Mouse (Mus musculus) left cerebral cortex, adult 11 months (tissue): ENCODE measurements around the gene Ccdc82.

ENCODE experiments used
- DNase-seq: peaks from one replicate; pipeline ENCODE4 v3.0.0; 2022; ENCODE audit warnings: low spot score

Ccdc82 gene

GRCm38 (mm10) chr9:13246815-13247638, at the start of gene Ccdc82:
Gene Ccdc82 (plus strand): TSS chr9:13246955.
- DNase-seq: peak; percentile 61

GRCm38 (mm10) chr9:13200079-13200478, 46.7 kb upstream of the Ccdc82 start:
- DNase-seq: no peak

- no peak for DNase-seq
Observed at GRCm38 (mm10) chr9:13203109-13203508, 43.6 kb upstream of the Ccdc82 start.

DNA sequence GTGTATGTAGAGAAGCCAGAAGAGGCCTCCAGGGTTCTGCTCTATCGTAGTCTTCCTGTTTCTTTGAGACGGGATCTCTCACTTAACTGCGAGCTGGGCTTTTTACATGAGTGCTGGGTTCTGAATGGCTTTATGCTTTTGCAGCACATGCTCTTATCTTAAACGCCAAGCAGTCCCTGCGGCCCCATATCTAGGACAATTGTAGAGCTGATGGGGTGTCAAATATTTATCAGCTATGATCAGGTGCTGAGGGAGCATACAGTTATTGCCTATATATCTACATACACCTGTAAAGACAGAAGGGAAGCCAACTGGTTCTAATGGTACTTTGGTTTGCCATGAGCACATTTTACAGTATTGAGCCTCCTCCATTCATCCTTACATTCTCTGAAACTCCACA, 43.1 kb upstream of the Ccdc82 start:
- DNase-seq: no peak

DNA sequence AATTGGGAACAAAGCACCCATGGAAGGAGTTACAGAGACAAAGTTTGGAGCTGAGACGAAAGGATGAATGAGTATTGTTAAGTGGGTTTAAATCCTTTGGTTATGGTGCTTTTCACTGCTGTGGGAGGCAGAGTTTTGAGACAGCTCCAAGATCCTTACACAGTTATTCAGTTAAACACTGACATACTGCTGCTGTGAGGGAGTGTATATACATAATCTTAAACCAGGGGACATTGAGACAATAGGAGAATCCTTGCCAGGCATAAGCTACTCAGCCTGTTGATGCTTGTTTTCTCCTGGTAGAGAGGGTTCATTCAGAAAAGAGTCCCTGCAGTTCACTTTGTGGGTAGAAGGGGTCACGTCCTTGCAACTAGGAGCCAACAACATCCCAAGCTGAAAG, 40.4 kb upstream of the Ccdc82 start:
- DNase-seq: no peak

- no peak for DNase-seq
Observed at GRCm38 (mm10) chr9:13225872-13226271, 20.9 kb upstream of the Ccdc82 start.

DNA sequence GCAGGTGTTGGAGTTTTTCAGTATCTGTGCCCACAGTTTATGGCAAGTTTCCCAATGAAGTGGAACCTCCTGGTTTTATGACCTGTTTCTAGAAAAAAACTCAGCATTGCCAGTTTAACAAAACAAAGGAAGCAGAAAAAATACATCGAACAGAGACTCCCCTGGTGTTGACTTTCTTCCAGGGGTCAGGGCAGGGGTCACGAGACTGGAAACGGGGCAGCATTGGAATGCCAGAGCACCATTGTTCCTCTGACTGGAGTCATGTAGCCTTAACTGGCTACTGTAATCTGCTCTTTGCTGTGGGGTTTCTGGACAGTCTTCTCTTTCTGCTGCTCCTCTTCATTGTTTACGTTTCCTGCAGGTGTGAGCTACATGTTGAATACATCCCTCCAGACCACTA, 16.2 kb upstream of the Ccdc82 start:
- no peak for DNase-seq

GRCm38 (mm10) chr9:13231545-13232216, 15.1 kb upstream of the Ccdc82 start:
- peak; percentile 21 for DNase-seq

GRCm38 (mm10) chr9:13242321-13242720, 4.4 kb upstream of the Ccdc82 start:
- peak; percentile 17 for DNase-seq

GRCm38 (mm10) chr9:13245481-13245880, 1.3 kb upstream of the Ccdc82 start, which contains the start of gene Jrkl:
Gene Jrkl (minus strand): TSS chr9:13245829.
- peak; percentile 16 for DNase-seq

DNA sequence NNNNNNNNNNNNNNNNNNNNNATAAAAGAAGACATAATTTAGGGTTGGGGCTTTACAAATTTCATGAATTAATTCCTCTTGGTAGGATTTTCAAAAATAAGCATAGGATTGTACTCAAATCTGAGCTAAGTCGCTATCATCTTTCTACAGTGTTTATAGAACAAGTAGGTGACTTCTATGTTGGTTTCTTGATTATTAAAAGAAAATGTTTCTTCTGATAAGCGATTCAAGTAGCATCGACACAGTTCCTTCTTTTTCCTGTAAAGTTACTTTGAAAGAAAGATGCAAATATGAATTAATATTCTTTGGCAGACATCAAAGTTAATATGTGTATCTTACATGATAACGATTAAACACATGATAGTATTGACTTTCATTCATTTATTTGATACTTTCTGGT, 1.3 kb downstream of the Ccdc82 start:
- no peak for DNase-seq

DNA sequence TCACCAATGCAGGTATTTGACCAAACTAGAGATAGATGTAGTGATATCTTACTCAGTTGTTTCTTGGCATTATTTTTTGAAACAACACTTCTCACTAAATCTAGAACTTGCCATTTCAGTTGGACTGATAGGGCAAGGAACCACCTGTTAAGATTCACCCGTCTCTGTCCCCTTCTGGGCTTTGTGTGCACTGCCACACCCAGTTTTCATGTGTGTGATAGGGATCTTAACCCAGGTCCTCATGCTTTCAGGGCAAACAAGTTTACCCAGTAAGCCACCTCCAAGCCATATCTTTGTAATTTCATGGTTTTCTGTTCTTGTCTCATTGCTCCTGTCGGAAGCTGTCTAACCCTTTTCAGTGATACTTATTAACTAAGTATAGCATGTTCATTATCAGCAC, 4.5 kb downstream of the Ccdc82 start:
- no peak for DNase-seq

DNA sequence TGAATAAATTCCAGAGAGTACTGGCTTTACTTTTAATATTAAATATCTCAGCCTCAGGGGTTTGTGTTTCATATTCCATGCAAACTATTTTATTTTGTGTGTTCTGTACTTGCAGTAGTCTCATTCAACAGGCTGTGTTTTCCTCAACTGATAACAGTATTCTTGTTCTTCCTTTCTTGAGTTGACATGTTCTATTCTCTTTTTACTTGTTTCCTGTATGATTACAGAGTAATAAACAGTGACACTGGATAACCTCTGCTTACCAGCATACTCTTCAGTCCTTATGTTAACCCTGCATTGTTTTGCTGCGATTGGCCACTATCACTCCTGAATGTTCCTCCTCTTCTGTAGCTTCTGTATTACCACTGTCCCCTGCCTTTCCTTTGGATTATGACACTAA, 10.0 kb downstream of the Ccdc82 start:
- DNase-seq: no peak

- no peak for DNase-seq
Observed at GRCm38 (mm10) chr9:13258173-13258572, 11.4 kb downstream of the Ccdc82 start.

DNA sequence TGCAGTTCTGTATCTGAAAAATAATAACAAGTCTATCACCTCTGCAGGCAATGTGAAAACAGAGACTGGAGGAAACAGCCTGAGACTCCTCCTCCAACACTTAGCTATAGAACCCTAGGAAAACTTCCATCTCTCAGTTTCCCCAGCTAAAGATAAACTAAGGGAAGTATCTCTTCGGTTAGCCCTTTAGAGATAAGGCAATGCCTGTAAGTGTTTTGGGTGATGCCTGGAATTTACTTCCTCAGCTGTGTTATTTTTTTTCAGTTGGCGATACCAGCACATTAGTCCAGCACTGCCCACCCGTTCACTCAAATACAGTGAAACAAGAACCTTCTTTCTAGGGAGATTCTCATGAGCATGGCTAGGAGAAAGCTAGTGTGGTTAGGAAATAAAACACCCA, 14.2 kb downstream of the Ccdc82 start:
- DNase-seq: no peak

- DNase-seq: no peak
Observed at GRCm38 (mm10) chr9:13273219-13273618, 26.5 kb downstream of the Ccdc82 start.

DNA sequence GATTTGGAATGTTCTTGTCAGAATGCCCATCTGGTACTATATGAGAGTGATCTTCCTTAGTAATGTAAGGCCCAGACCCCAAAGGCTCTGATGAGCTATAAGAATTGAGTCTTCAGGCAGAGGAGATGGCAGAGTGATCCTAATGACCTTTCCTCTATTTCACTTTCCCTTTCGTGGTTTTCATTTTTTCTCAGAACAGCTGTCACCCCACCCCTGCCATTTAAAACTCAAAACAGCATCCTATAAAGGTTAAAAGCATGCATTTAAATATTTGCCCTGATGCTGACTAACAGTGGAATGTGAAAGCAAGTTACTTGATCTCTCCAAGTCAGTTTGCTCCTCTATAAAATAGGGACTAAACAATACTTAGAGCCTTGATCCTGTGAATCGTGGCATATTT, 40.7 kb downstream of the Ccdc82 start:
- no peak for DNase-seq

DNA sequence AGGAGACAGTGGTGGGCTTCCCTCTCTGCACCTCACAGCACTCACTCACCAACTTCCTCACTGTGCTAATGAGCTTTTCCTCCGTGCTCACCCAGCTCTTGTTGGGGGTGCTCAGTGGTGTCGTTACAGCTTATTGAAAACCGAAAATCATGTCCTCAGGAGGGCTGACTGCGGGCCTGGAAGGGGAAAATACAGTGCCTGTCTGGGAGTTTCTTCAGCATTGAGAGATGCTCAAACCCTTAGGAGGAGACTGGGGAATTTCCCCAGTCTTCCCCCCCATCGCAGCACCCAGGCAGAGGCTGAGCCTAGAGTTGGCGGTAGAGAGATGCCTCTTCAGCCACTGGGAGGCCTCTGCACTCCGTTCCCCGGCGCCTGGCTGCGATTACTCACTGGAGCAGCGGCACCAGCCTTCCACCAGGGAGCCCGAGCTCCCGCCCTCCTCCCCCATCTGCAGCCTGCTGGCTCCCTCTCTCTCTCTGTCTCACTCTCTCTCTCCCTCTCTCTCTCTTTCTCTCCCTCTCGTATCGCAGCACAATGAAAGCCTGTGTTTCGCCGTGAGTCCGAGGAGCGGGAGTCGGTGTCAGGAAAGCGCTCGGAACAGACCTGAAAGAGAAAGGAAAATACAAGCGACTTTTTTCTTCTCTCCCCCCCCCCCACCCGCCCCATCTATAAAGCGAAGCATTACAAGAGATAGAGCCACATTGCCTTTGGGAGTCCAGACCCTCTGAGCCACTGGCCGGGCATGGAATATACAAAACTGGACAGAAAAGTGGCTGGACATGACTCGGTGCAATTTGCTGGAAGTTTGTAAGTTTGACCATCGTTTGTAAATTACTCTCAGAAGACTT, 49.7 kb downstream of the Ccdc82 start:
- DNase-seq: peak; percentile 85

GRCm38 (mm10) chr9:13297122-13297667, 50.4 kb downstream of the Ccdc82 start:
- DNase-seq: no peak

GRCm38 (mm10) chr9:13297668-13298512, 51.1 kb downstream of the Ccdc82 start, which contains the start of gene Maml2:
Gene Maml2 (plus strand): TSS chr9:13297957.
- DNase-seq: no peak

DNA sequence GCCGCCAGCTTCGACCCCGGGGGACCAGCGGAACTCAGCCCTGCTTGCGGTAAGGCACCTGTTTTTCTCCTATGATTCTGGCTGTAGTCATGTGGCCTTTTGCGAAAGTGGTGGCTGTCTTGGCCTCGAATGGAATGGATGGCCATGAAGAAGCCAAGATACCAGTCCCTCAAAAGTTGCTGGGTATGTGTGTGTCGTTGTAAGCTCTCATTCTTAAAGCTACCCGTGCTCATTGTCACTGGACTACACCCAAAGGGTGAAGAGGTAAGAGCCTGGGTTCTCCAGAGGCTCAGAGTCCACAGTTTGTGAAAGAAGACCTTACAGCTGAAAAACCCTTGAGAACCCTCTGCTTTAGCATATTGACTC, 51.7 kb downstream of the Ccdc82 start:
- DNase-seq: no peak
